Mouse (Mus musculus) midbrain, embryonic 16.5 days (tissue): Measurements from ENCODE around the gene Cdc42ep1. TPM values are rescaled to one million over a fixed set of nuclear protein-coding genes. Genes with fewer than 3 reads are reported as not detected.

Source experiments
- ATAC-seq: fragments of 200-750 bp; cut with Nextera tagmentation; 2 replicates; pipeline ENCODE4 v1.8.0; 2017; ENCODE audit warnings: moderate TSS enrichment
- H3K27ac ChIP-seq: fragments of 300-500 bp; sonication (generic); 2 replicates; pipeline ENCODE4 v1.5.1; 2014; ENCODE audit warnings: mild to moderate bottlenecking, low read length, mixed read lengths
- H3K27me3 ChIP-seq: fragments of 300-500 bp; sonication (generic); 2 replicates; pipeline ENCODE4 v1.6.1; 2014; ENCODE audit warnings: low read depth, low read length, mixed read lengths; ENCODE audit not compliant: control insufficient read depth, insufficient read depth
- H3K36me3 ChIP-seq: fragments of 300-500 bp; sonication (generic); 2 replicates; pipeline ENCODE4 v1.6.1; 2014; ENCODE audit warnings: mild to moderate bottlenecking, low read length, moderate library complexity, mixed read lengths; ENCODE audit not compliant: control insufficient read depth, insufficient read depth
- H3K4me1 ChIP-seq: fragments of 300-500 bp; sonication (generic); 2 replicates; pipeline ENCODE4 v1.6.1; 2014; ENCODE audit warnings: mild to moderate bottlenecking, low read length, mixed read lengths; ENCODE audit not compliant: control insufficient read depth, insufficient read depth
- H3K4me2 ChIP-seq: fragments of 300-500 bp; sonication (generic); 2 replicates; pipeline ENCODE4 v1.6.1; 2014; ENCODE audit warnings: mild to moderate bottlenecking, low read length, mixed read lengths
- H3K4me3 ChIP-seq: fragments of 300-500 bp; sonication (generic); 2 replicates; pipeline ENCODE4 v1.5.1; 2014; ENCODE audit warnings: low read depth, mild to moderate bottlenecking, low read length, moderate library complexity, mixed read lengths
- H3K9ac ChIP-seq: fragments of 300-500 bp; sonication (generic); 2 replicates; pipeline ENCODE4 v1.6.1; 2014; ENCODE audit warnings: low read depth, low read length, mixed read lengths
- H3K9me3 ChIP-seq: fragments of 300-500 bp; sonication (generic); replicated peaks from 2 replicates; pipeline ENCODE4 v1.6.1; 2014; ENCODE audit warnings: mild to moderate bottlenecking, low read length, mixed read lengths; ENCODE audit not compliant: control insufficient read depth, poor library complexity, severe bottlenecking
- WGBS: fragments of 180-500 bp; shearing (Covaris S2); extraction: QIAGEN DNeasy Blood & Tissue Kit; methylation state at CpG from one replicate; pipeline ENCODE4 v1.1.7; 2014; 5-methylcytosine and 5-hydroxymethylcytosine counted together
- polyA plus RNA-seq: library from polyadenylated mRNA; unstranded; fragments of >200 nt; fragmentation: Nextera tagmentation; extraction: Ambion mirVana; gene quantifications from 2 replicates; pipeline ENCODE4 v1.2.1, GENCODE M21; 2015

Cdc42ep1 gene
- polyA plus RNA-seq, 1 experiment from 2014 or later = 13.6 TPM

DNA sequence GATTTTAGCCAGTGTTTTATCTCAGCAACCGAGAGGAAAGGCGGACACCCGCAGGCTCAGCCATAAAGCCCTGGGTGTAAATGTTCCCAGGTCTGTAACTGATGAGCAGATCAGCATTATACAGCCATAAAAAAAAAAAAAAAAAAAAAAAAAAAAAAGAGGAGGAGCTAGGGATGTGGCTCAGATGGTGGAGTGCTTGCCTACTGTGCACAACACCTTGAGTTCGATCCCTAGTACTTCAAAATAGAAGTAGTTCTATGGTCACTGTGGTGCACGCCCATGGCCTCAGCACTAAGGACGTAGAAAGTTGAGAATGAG, 26.4 kb upstream of the Cdc42ep1 start:
- H3K27ac ChIP-seq = no peak overlapping the region
- H3K36me3 ChIP-seq = no peaks in the 10 kb centered on the region
- no peak overlapping the region for H3K9ac ChIP-seq
- H3K4me1 ChIP-seq = no peaks in the 10 kb centered on the region
- no peak overlapping the region for H3K4me3 ChIP-seq
- no peak overlapping the region for H3K4me2 ChIP-seq
- H3K27me3 ChIP-seq = no peaks in the 10 kb centered on the region
- ATAC-seq = no peak
- no peaks in the 10 kb centered on the region for H3K9me3 ChIP-seq
- WGBS = 83% methylated on average over 6 of the region's 6 CpGs

DNA sequence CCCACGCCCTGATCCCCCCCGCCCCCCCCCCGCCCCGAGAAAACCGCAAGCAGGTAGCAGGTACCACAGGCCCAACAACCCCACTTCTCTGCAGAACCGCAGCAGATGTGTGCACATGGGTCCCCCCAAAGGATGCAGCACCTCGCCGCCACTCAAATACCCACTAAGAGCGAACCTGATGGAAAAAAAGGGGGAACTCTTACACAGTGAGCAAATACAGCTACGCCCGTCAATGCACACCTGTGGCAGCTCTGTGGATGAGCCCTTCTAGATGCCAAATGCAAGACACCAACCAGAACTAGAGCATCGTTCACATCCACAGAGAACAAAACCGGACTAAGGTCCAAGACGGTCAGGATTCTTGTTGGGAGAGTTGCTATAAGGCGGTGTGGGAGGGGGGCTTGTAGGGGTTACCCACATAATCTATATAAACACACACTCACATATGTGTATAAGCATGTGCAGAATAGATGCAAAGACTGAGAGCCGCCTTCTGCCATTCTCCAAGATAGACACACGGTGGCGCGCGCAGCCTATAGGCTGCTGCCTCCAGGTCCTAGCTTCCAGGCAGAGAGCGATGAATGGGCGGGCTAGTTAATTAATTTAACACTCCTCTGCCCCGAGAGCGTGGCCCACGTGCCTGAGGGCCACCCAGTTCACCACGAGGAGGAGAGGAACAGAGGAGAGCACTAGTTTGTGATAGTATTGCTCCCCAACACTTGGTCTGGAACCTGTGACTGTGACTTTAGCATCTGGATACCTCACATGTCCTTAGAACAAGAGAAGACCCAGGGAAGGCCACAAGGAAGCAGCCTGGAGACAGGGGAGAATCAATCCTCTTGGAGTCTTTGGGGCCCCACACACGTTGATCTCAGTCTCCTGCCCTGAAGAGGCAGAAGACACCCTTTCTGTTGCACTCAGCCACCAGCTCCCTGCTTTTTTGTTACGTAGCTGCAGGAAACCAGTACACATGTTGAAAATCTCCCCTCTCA, 15.9 kb upstream of the Cdc42ep1 start:
- Histone ChIP-seq H3K36me3 (no peaks in the 10 kb centered on the region), H3K27me3 (no peaks in the 10 kb centered on the region), H3K4me3 (no peak overlapping the region), H3K9ac (no peak overlapping the region), H3K4me2 (no peak overlapping the region), H3K4me1 (peaks cover 2% of the 10 kb centered on the region; the same call in 1 of the 2 replicates), H3K9me3 (no peaks in the 10 kb centered on the region), H3K27ac (no peak overlapping the region)
- ATAC-seq = peak; percentile 45; the same call in 1 of the 2 replicates
- 21% methylated on average over 27 of the region's 28 CpGs for WGBS

DNA sequence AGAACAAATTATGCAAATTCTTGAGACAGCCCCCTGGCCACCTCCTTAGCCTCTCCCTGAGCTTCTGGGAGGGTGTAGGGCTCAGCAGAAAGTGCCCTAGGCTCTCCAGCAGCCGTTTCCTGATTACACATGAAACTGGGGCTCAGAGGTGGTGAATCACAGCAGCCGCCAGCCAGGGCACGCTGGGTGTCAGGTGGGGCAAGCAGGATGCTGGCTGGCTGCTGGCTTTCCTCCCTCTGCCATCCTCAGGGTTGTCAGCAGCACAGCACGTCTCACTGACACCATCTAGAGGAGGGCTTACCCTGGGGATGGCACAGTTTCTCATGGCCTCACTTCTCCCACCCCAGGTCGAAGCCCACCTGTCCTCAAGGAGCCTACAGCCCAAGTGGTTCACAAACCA, 14.1 kb upstream of the Cdc42ep1 start:
- Histone ChIP-seq H3K9me3 (no peaks in the 10 kb centered on the region), H3K36me3 (no peaks in the 10 kb centered on the region), H3K27me3 (no peaks in the 10 kb centered on the region), H3K4me3 (no peak overlapping the region), H3K9ac (no peak overlapping the region), H3K4me1 (peaks cover 5% of the 10 kb centered on the region; the same call in 1 of the 2 replicates), H3K4me2 (no peak overlapping the region), H3K27ac (no peak overlapping the region)
- ATAC-seq = no peak
- WGBS = 22% methylated on average over 5 of the region's 5 CpGs

DNA sequence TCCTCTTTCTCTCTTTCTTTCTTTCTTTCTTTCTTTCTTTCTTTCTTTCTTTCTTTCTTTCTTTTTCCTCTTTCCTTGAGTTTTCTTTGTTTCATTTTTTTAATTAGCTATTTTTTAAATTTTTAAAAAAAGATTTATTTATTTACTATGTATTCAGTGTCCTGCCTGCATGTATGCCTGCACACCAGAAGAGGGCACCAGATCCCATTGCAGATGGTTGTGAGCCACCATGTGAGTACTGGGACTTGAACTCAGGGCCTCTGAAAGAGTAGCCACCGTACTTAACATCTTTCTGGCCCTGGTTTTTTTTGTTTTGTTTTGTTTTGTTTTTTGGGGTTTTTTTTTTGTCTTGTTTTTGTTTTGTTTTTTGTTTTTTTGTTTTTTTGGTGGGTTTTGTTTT, 12.8 kb upstream of the Cdc42ep1 start:
- no peak for ATAC-seq
- H3K4me3 ChIP-seq = no peak overlapping the region
- H3K4me1 ChIP-seq = peaks cover 5% of the 10 kb centered on the region; the same call in 1 of the 2 replicates
- H3K27ac ChIP-seq = no peak overlapping the region
- no peaks in the 10 kb centered on the region for H3K27me3 ChIP-seq
- 89% methylated on average over 1 of the region's 1 CpGs for WGBS
- no peak overlapping the region for H3K4me2 ChIP-seq
- no peaks in the 10 kb centered on the region for H3K36me3 ChIP-seq
- no peaks in the 10 kb centered on the region for H3K9me3 ChIP-seq
- no peak overlapping the region for H3K9ac ChIP-seq

DNA sequence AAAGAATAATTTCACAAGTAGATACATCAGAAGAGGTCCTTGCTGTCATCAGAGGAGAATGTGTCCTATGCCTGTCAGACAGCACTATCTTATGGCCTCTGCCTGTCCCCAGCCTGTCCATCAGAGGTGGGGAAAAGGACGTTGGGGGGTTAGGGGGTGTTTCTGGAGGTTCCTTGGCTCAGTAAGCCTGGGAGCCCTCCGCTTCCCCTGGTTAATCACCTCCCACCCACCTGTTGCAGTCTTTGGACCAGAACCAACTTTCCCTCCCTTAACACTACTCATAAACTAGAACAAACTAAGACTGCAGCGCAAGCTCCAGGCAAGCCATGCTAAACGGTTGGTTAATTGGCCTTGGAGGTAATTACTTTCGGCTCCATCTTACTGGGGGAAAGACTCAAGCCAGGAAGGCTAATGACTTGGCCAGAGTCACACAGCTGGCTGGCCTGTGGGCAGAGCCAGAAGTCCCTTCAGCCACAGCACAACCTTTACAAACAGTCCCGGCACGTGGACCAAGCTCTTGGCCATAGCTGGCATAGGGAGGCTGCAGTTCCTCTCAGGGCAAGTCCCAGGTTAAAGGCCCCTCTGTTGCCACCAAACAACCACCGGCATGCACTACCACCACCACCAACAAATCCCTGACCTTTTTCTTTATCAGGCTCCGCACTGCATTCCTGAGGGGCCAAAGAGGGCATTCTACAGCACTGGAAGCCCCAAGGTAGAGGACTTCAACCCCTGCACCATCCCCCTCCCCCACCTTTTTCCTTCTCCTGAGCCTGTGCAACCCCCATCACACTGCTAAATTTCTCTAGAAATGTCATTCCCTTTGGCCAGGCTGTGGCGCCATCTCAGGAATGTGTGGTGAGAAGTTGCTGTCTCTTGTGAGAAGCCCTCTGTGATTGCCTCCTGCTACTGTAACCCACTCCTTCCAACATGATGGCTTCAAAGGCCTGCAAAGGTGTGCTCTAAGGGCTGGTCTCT, 11.4 kb upstream of the Cdc42ep1 start:
- ATAC-seq = no peak
- Histone ChIP-seq H3K9ac (no peak overlapping the region), H3K4me3 (no peak overlapping the region), H3K9me3 (no peaks in the 10 kb centered on the region), H3K36me3 (no peaks in the 10 kb centered on the region), H3K4me2 (no peak overlapping the region), H3K27ac (no peak overlapping the region), H3K4me1 (peaks cover 5% of the 10 kb centered on the region; the same call in 1 of the 2 replicates), H3K27me3 (no peaks in the 10 kb centered on the region)
- WGBS = 76% methylated on average over 10 of the region's 10 CpGs

DNA sequence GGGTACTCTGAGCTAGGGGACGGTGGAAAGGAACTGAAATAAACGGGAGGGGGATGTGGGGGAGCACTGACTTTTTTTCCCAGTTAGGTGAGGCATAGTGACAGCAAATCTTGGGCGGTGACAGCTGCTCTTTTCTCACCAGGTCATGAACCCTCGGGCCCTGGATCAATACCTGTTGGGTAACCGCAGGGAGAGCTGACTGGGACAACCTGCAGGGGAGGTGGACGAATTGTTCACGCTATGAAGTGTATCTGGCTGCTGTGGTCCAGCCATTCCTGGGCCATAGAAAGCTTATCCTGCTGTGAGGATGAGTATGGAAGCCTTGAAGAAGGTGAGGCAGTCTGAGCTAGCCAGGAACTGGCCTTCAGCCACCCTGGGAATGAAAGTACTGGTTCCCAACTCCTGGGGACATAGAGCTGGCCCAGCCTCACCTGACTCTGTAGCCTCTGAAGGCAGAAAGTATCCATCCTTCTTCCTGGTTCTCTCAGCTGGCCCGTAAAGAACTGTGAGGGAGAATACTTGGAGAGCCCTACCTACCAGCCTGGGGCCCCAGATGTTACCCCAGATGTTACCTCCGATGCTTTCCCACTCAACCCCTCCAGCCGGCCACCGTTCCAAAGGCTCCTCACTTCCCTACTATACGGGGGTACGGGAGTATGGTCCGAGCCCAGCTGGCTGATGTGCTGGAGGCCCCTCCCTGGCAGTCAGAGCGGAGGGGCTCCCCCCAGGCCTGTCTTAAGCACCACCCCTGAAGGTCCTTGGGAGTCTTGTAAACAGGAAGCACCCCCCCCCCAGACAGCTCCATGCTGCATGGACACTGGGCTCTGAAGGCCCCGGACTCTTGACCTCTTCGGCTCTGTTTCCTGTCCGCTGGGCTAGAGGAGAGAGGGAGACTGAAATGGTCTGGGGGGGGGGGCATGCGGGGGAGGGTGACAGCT, 10.4 kb upstream of the Cdc42ep1 start:
- H3K4me1 ChIP-seq = peaks cover 7% of the 10 kb centered on the region; the same call in 1 of the 2 replicates
- H3K4me2 ChIP-seq = no peak overlapping the region
- H3K27ac ChIP-seq = peak overlapping the region; percentile 68
- 62% methylated on average over 18 of the region's 19 CpGs for WGBS
- no peak overlapping the region for H3K9ac ChIP-seq
- no peak overlapping the region for H3K4me3 ChIP-seq
- no peaks in the 10 kb centered on the region for H3K36me3 ChIP-seq
- peak; percentile 19 for ATAC-seq
- no peaks in the 10 kb centered on the region for H3K27me3 ChIP-seq
- no peaks in the 10 kb centered on the region for H3K9me3 ChIP-seq

DNA sequence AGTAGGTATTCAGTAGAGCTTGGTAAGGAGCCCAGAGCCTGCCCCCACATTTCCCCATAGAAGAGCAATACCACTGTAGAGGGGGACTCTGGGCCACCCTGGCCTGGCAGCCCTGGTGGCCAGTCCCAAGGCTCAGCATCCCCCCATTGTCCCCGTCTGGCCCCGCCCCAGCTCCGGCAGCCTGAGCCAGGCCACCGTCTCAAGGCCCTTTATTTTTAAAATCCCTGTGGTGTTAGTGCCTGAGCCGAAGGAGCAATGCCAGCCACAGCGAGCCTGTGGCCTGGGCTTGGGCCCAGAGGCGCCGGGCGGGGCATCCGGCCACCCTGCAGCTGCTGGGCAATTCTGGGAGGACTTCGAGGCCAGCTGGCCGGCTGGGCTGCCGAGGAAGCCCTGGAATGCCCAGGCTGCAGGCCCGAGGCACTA, 9.7 kb upstream of the Cdc42ep1 start:
- Histone ChIP-seq H3K4me1 (peaks cover 7% of the 10 kb centered on the region; the same call in 1 of the 2 replicates), H3K9ac (0 out of 2 replicates have a peak overlapping the region, but pooled peaks have one; percentile 11), H3K4me3 (no peak overlapping the region), H3K36me3 (no peaks in the 10 kb centered on the region), H3K27ac (peak overlapping the region; percentile 68), H3K9me3 (no peaks in the 10 kb centered on the region), H3K27me3 (no peaks in the 10 kb centered on the region), H3K4me2 (no peak overlapping the region)
- ATAC-seq = peak; percentile 79
- 4% methylated on average over 14 of the region's 14 CpGs for WGBS

DNA sequence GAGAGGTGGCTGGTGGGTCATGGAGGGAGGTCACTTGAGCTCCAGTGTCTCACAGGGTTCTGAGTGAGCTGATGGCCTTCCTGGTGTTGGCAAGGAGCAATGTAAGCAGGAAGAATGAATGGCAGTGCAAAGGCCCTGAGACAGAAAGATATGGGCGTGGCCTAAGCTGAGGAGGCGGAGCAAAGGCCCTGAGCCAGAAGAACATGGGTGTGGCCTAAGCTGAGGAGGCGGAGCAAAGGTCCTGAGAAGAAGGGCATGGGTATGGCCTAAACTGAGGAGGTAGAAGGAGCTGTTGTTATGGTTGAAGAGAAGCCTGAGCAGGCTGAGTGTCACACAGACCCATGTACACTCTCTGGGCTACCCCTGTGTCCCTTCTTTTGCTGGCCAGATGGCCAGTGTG, 8.8 kb upstream of the Cdc42ep1 start:
- WGBS = 92% methylated on average over 3 of the region's 3 CpGs
- Histone ChIP-seq H3K4me2 (no peak overlapping the region), H3K9me3 (no peaks in the 10 kb centered on the region), H3K27ac (peak overlapping the region; percentile 68; the same call in 1 of the 2 replicates), H3K4me3 (no peak overlapping the region), H3K4me1 (peaks cover 5% of the 10 kb centered on the region; the same call in 1 of the 2 replicates), H3K27me3 (no peaks in the 10 kb centered on the region), H3K9ac (no peak overlapping the region), H3K36me3 (no peaks in the 10 kb centered on the region)
- ATAC-seq = no peak
